Mouse (Mus musculus) gastrocnemius, postnatal 25 days (tissue): Measurements from ENCODE around the gene Gm21962. TPM values are rescaled to one million over a fixed set of nuclear protein-coding genes. Genes with fewer than 3 reads are reported as not detected.

ENCODE experiments used
- DNase-seq: peaks from one replicate; pipeline ENCODE4 v3.0.0; 2022
- microRNA-seq, 2 experiments: library from miRNA; unstranded; fragments of <30 nt; microRNA quantifications; one replicate each; pipeline ENCODE4 v1.2.0; 2021; ENCODE audit warnings: borderline replicate concordance in 2 of 2
- total RNA-seq, 2 experiments: library from RNA; stranded (reverse); gene quantifications; 1 replicate in 1 of 2; 2 replicates in 1 of 2; pipeline ENCODE4 v1.2.3; 2021

The Gm21962 gene
- total RNA-seq, 2 experiments from 2014 or later, result not detected

DNA sequence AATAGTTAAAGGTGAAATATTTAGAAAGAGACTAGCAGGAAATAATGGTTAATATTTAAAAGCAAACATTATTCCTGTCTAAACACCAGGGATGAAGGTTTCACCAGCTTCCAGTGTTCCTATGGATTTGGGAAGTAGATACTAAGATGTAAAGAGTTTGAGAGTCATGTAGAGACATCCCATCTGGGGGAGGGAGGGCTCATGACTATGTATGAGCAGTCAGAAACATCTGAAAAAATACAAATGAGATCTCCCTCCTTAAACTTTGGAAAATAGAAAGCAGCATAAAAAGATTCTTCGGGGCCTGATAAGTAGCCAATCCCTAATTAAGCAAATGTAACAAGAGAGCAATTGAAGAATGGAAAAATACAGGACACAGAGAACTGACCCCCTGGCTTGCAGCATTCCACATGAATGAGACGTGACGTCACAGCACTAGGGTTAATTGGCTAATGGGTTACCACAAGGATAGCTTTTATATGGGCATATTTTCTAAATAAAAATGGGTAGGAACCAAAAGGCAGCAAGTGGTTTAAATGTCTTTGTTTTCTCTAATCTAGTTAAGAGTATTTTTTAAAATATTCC is 45.3 kb downstream of the Gm21962 start:
- DNase-seq, result no peak

Small RNAs within 50 kb of the gene (microRNA-seq; reads per million reads assigned to microRNA genes)
- gene Gm22468, result 0 reads per million in 2 experiments

Other genes with a start within 250 kb of the Gm21962 start
- gene Ddit4l, start 49.9 kb upstream of the Gm21962 start, total RNA-seq, result 100 to 1,000 TPM; 126 to 231 TPM
- 10 to 100 TPM; 73.1 to 80.4 TPM for gene H2afz, start 193.0 kb downstream of the Gm21962 start, total RNA-seq
- gene Dnajb14, start 196.2 kb downstream of the Gm21962 start, total RNA-seq, result 1 to 10 TPM; 6.1 to 7.8 TPM
- 10 to 100 TPM; 48.5 to 55.8 TPM for gene Lamtor3, start 247.0 kb downstream of the Gm21962 start, total RNA-seq